Mouse (Mus musculus) thymus, adult 18-20 months (tissue): Measurements from ENCODE around the gene Gramd4.
A peak's percentile ranks its signal among the peaks of the same experiment; 100 is the strongest.
"Not testable (repeated sequence)": the region's sequence is repeated elsewhere in the genome, so short reads cannot be mapped to it uniquely, and the experiment has no call there.

Source experiments
- DNase-seq, 2 experiments: peaks; one replicate each; pipeline ENCODE4 v3.0.0; 2022; ENCODE audit warnings: mixed read lengths in 2 of 2

Gene Gramd4

GRCm38 (mm10) chr15:86167787-86168504 is 110.5 kb downstream of the Gramd4 start:
- DNase-seq = peak in 1 of 2 experiments; percentile 62

- DNase-seq = peak in 1 of 2 experiments; percentile 55
Measured at GRCm38 (mm10) chr15:86168505-86168867, 111.0 kb downstream of the Gramd4 start.

DNA sequence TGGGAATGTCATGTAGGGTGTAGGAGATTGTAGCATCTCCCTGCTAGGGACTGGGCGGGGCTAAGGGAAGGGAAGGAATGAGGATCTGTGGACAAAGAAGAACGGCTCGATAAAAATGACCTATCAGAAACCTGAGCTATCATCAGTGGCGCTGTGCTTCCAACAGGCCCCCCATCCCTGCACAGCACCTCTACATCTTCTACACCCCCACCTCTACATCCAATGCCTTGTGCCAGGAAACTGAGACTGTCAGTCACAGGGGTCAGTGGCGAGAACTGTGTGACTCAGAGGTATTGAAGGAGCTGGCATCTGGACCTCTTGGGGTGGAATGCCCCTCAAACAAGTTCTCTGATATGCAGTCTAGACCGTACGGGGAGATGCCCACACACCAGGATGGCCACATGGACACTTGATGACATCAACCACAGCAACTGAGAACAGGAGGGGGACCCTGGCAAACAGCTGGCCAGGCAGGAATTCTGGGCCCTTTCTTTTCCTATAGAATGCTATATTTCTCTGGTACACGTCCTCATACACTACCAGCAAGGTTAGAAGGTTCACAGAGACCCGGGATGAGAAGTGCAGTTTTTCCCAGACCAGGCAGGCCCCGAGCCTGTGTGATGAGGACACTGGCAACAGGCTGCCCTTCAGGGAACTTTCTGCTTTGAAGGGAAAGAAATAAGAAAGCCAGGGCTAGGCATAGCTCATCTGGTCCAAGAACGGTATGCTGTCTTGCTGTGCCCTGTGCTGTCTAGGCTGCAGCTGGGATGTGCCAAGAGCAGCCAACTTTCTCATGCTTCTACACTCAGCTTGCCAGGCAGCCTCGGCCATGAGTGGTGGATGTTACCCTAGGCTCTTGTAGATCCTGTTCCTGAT is 111.7 kb downstream of the Gramd4 start:
- DNase-seq = peak in 1 of 2 experiments; percentile 30

DNA sequence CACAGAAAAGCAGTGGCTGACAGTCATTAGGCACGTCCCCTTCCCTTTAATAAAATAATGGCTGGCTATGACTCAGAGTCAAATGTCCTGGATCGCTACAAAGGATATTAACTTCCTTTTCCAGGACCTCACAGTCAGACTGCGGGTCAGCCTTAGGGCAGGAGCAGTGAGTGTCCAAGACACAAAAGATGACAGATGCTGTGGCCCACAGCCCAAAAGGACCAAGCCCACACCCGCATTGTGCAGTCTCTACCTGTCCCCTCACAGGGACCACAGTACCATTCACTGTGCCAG is 112.3 kb downstream of the Gramd4 start:
- no peak for DNase-seq

DNA sequence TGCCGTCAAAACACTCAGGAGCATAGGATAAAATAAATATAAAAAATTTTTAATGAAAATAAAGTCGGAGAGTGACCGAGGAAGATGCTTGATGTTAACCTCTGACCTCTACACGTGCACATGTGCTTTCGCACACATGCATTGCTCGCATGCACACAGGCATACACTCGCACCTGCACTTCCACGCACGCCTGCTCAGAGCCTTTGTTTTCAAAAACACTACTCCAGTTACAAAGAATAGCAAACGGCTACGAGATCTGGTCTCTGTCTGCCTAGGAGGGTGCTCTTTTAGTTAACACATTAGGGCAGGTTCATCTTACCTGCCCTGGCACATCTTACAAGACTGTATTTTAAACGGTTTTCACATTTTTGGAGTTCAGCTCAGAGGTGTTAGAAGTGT is 113.8 kb downstream of the Gramd4 start:
- peak; percentile 55 to 69 for DNase-seq

DNA sequence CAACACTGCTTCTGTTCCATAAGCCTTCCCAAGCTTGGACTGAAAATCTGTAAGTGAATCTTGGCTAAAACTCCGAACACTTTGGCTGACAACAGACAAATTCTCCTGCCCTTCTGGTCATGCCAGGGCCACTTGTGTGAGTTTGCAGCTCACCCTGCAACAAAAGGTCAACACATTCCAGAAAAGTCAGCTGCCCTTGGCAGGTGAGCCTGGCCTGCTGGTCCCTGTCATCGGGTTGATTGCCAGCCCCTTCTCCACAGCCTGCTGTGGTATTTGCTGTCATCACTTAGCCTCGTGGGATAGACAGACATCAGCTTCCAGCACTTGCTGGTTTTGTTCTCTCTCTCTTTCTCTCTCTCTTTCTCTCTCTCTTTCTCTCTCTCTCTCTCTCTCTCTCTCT is 114.6 kb downstream of the Gramd4 start:
- no peak for DNase-seq

GRCm38 (mm10) chr15:86172526-86172925 is 115.0 kb downstream of the Gramd4 start:
- peak in 1 of 2 experiments; percentile 66 for DNase-seq

DNA sequence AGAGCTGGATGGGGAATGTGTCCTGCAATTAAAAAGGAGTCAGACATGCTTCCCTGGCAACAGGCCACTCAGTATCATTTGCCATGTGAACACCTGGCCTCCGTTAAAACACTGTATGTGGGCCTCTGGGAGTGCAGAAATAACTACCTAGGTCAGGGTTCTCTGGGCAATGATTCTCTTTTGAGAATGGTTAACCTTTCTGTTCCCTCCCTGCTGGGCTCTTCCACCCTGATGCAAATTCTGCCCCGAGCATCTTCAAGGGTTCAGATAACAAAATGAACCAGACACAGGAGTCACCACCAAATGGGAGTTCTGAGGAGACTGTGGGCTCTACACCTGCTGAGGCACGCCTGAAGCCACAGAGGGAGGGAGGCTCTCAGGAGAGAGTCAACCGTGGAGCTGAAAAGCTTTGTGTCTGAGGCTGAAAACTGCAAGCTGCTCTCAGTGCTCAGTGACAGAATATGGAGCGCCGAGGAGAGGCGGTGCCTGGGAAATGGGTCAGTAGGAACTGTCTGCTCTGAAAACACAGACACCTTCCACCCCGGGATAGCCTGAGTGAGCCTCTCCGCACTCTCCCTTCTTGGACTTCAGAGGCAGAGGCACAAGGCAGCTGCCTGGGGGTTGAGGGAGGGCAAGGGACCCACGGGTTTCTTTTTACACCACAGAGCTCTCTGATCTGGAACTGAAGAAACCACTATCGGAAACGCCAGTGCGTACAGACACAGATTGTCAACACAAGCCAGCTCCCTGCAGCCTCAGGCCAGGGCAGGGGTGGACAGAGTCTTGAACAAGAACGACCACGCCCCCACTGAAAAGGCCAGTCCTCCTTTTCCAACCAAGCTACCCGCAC is 115.9 kb downstream of the Gramd4 start:
- DNase-seq = peak; percentile 59 to 78

DNA sequence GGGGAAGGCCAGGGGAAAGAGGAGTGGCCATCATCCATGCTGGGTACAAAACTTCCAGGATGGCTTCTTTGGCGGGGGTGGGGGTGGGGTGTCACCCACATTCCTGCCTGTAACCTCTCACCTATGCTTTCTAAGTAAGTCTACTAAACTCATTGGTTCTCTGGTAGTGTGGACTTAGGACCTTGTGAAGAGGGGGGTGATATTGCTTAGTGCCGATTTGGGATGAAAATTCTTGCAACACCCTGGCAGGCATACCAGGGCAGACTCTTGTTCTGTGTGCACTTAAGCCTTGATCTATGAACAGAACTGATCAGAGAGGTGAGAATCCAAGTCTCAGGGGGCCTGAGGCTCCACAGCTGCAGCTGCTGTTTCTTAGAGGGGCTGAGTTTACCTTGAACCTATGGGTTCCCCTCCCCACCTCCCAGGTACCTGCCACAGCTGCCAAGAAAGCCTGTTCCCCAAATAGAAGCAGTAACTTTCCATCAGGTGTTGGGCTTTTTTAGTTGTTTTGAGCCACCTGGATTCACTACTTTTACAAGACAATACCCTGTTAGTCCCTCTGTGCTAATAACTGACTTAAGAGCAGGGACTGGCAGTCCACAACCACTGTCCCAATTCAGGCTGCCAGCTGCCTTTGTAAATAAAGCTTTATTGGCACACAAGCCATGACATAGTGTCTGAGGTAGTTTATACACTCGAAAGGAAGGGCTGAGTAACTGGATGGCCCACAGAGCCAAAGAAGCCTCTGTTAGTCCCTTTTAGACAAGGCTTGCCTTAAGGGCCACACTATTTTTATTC is 118.0 kb downstream of the Gramd4 start:
- DNase-seq = peak in 1 of 2 experiments; percentile 58

GRCm38 (mm10) chr15:86176166-86176565 is 118.7 kb downstream of the Gramd4 start:
- DNase-seq = no peak

- DNase-seq = no peak
Measured at GRCm38 (mm10) chr15:86176771-86177702, 119.5 kb downstream of the Gramd4 start.

DNA sequence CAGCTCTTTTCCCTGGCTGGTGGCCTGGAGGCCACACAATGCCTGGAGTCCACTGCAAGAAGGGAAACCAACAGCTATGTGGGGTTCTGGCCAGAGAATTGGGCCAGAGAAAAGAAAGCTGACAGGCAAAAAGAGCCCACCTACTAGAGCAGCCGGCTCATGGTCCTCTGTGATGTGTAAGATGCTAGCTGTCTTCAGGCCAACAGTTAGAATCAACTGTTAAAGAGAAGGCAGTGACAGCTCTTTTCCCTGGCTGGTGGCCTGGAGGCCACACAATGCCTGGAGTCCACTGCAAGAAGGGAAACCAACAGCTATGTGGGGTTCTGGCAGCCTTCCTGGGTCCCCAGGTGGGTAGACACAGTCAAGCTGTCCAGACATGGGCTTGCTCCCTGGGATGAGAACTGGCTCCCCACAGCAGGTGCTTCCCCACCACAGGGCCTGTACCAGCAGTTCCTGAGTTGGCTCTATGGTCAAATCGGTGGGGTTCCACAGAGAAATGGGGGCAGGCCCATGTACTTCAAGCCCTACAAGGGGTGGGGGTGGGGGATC is 120.3 kb downstream of the Gramd4 start:
- peak; percentile 19 to 32 for DNase-seq

DNA sequence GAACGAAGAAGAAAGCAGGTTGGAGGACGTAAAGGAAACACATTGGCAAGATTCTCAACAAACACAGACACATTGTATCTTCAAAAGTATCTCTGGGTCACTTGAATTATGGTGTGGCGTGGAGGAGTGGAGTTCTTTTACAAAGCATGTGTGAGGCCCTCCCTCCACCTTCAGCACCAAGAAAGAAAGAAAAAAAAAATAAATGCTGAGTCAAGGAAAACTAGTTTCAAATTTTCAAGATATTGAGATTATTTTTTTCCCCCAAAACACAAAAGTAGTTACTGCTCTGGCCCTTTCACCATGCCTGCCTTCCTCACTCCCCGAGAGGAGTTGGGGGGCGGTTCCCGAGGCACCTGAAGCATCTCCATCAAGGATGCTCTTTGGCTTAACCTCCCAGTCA is 121.1 kb downstream of the Gramd4 start:
- no peak for DNase-seq

GRCm38 (mm10) chr15:86180427-86180826 is 122.9 kb downstream of the Gramd4 start:
- peak in 1 of 2 experiments; percentile 38 for DNase-seq

GRCm38 (mm10) chr15:86181321-86181720 is 123.8 kb downstream of the Gramd4 start:
- DNase-seq = not testable (repeated sequence)

GRCm38 (mm10) chr15:86181941-86182439 is 124.5 kb downstream of the Gramd4 start:
- DNase-seq = peak; percentile 69 to 83

GRCm38 (mm10) chr15:86182646-86183045 is 125.2 kb downstream of the Gramd4 start:
- peak; percentile 79 to 89 for DNase-seq

GRCm38 (mm10) chr15:86183484-86183883 is 126.0 kb downstream of the Gramd4 start:
- peak in 1 of 2 experiments; percentile 25 for DNase-seq

DNA sequence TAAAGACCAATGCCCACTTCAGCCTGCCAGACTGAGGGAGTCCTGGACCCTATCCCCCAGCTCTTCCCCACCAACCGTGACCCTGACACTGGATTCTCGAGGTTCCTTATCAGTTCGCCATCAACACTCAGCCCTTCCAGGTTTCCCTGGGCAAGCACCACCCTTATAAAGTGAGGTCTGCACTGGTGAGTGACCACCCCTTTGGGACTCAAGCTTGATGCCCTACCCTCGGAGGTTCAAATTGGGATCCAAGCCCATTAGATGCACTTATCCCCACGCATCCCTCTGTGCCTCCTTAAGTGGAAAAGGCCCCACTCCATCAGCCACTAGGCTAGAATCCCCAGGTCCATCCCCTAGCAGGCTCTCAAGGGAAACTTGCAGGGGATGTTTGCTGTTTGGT is 126.6 kb downstream of the Gramd4 start:
- DNase-seq = peak in 1 of 2 experiments; percentile 18
